Mouse (Mus musculus) thymus, postnatal 4 days (tissue): ENCODE data around the gene Ptger2.
"Not testable (repeated sequence)": the region's sequence is repeated elsewhere in the genome, so short reads cannot be mapped to it uniquely, and the experiment has no call there.

ENCODE experiments used
- DNase-seq: peaks from one replicate; pipeline ENCODE4 v3.0.0; 2021

The Ptger2 gene

GRCm38 (mm10) chr14:44987674-44988355 lies at the start of gene Ptger2:
Ptger2 (plus strand) TSS chr14:44988195.
- DNase-seq = not testable (repeated sequence)

- DNase-seq = no peak
These were observed 27.2 kb upstream of the Ptger2 start for GRCm38 (mm10) chr14:44960746-44961145.

- DNase-seq = peak; percentile 82
These were observed 10.7 kb upstream of the Ptger2 start for GRCm38 (mm10) chr14:44977278-44977677.

GRCm38 (mm10) chr14:44979887-44980286 lies 8.1 kb upstream of the Ptger2 start:
- DNase-seq = peak; percentile 36

GRCm38 (mm10) chr14:44981490-44981889 lies 6.5 kb upstream of the Ptger2 start:
- peak; percentile 41 for DNase-seq

GRCm38 (mm10) chr14:44984106-44984505 lies 3.9 kb upstream of the Ptger2 start:
- DNase-seq = no peak

GRCm38 (mm10) chr14:44986248-44986647 lies 1.7 kb upstream of the Ptger2 start:
- no peak for DNase-seq

- peak; percentile 75 for DNase-seq
These were observed 541 bp downstream of the Ptger2 start for GRCm38 (mm10) chr14:44988456-44989016.

- DNase-seq = peak; percentile 56
These were observed 1.2 kb downstream of the Ptger2 start for GRCm38 (mm10) chr14:44989017-44989721.

GRCm38 (mm10) chr14:44989751-44990150 lies 1.8 kb downstream of the Ptger2 start:
- no peak for DNase-seq

GRCm38 (mm10) chr14:44994337-44994736 lies 6.3 kb downstream of the Ptger2 start:
- DNase-seq = no peak

GRCm38 (mm10) chr14:45000086-45000769 lies 12.2 kb downstream of the Ptger2 start:
- DNase-seq = no peak

- no peak for DNase-seq
These were observed 17.8 kb downstream of the Ptger2 start for GRCm38 (mm10) chr14:45005698-45006283.

- no peak for DNase-seq
These were observed 21.2 kb downstream of the Ptger2 start for GRCm38 (mm10) chr14:45009242-45009641.

- DNase-seq = no peak
These were observed 23.3 kb downstream of the Ptger2 start for GRCm38 (mm10) chr14:45011260-45011659.

GRCm38 (mm10) chr14:45011671-45012070 lies 23.7 kb downstream of the Ptger2 start:
- no peak for DNase-seq

- no peak for DNase-seq
These were observed 33.6 kb downstream of the Ptger2 start for GRCm38 (mm10) chr14:45021551-45021950.

- DNase-seq = no peak
These were observed 46.3 kb downstream of the Ptger2 start for GRCm38 (mm10) chr14:45034293-45034692.

GRCm38 (mm10) chr14:45036579-45036978 lies 48.6 kb downstream of the Ptger2 start:
- no peak for DNase-seq

GRCm38 (mm10) chr14:45038052-45038451 lies 50.1 kb downstream of the Ptger2 start:
- DNase-seq = no peak

GRCm38 (mm10) chr14:45040851-45041475 lies 53.0 kb downstream of the Ptger2 start:
- DNase-seq = no peak

- DNase-seq = no peak
These were observed 60.1 kb downstream of the Ptger2 start for GRCm38 (mm10) chr14:45048128-45048527.
